ENCODE assay signal across 14 mouse cellular contexts in the genomic region with DNA sequence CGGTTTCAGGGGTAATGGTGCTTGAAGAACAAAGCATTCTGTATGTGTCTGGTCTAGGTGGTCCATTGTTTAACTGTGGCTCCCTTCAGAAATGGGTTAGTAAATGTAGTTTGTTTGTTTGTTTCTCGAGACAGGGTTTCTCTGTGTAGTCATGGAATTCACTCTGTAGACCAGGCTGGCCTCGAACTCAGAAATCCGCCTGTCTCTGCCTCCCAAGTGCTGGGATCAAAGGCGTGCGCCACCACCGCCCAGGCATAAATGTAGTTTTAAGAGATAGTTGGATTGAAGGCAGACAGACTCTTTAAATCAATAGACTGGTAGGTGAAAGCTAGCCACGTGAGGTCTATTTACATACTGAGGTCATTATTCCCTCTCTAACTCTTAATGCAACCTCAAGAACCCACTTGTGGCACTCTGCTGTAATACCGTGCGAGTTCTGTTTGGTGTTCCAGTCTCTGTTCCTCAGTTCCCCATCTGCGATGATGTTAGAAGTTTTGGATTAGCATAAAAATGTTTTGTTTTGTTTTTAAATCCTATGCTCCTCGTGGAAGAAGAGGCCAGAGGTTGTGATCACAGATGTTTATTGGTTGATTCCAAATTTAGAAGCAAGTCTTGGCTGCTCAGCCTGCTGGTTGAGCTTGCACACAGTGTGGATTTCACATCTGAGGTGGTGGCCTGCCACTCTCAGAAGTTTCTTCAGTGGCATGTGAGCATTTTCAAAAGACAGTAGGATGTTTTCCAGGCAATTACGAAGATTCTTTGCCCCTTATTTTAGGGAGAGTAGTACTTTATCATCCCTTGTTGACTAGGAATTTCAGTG. TPM values are rescaled to one million over a fixed set of nuclear protein-coding genes. Genes with fewer than 3 reads are reported as not detected.
A peak's percentile ranks its signal among the peaks of the same experiment; 100 is the strongest.
DNase-seq lines count a peak whose midpoint lies in the region; TF ChIP-seq lines count a peak whose summit lies in the region.
"Had no signal": no experiment of that assay in that cellular context is flagged by ENCODE, and none has a peak within 500 bp of the region (broad histone marks: within the 10 kb centered on the region; RNA-seq: fewer than 3 reads in every experiment).

No protein-coding gene starts in this region.

- H3K9me3 ChIP-seq in heart, embryonic 10.5 days, result no peaks in the 10 kb centered on the region
- H3K9me3 ChIP-seq: embryonic facial prominence, embryonic 10.5 days had no signal

- H3K4me3 ChIP-seq in heart, embryonic 10.5 days, result no peak overlapping the region
- H3K4me3 ChIP-seq in liver, adult 2 months (ENCODE audit: insufficient read depth, low read depth, low read length), result no peak overlapping the region
- H3K4me3 ChIP-seq in brown adipose tissue, adult 24 weeks (ENCODE audit: insufficient read depth, low read depth, low read length), result no peak overlapping the region
- H3K4me3 ChIP-seq: embryonic facial prominence, embryonic 10.5 days had no signal

- peaks cover 17% of the 10 kb centered on the region; the same call in 1 of the 2 replicates for H3K79me2 ChIP-seq in liver, adult 2 months (ENCODE audit: control insufficient read depth, insufficient read depth, low read length)

- H3K9ac ChIP-seq in liver, adult 2 months (ENCODE audit: low read depth, low read length), result no peak overlapping the region

- TF ChIP-seq POLR2A in liver, adult 2 months (IDR thresholded peaks at IDR 0.05; ENCODE audit: extremely low read depth, insufficient read depth, low read length), result no peak

- no peaks in the 10 kb centered on the region for H3K36me3 ChIP-seq in heart, embryonic 10.5 days
- H3K36me3 ChIP-seq in liver, adult 2 months (ENCODE audit: control insufficient read depth, insufficient read depth, low read length), result no peaks in the 10 kb centered on the region
- H3K36me3 ChIP-seq: embryonic facial prominence, embryonic 10.5 days had no signal

- H3K27ac ChIP-seq in heart, embryonic 10.5 days, result 0 out of 2 replicates have a peak overlapping the region, but pooled peaks have one; percentile 33
- H3K27ac ChIP-seq in liver, adult 2 months (replicated peaks; ENCODE audit: insufficient read depth, low read depth, low read length), result peak overlapping the region; percentile 45; the same call in 1 of the 2 replicates
- peak overlapping the region; percentile 30 for H3K27ac ChIP-seq in brown adipose tissue, adult 24 weeks (replicated peaks; ENCODE audit: low read depth, low read length)
- H3K27ac ChIP-seq: embryonic facial prominence, embryonic 10.5 days had no signal

- DNase-seq in heart, embryonic 10.5 days (ENCODE audit: low spot score), result no peak
- DNase-seq in heart, adult 8-10 months (ENCODE audit: low spot score), result no peak
- DNase-seq in liver, adult 2 months (ENCODE audit: extremely low read depth, low read depth, low spot score), result peak; percentile 80
- DNase-seq in liver, result no peak
- peak; percentile 84 for DNase-seq in lung, postnatal 36 days
- DNase-seq in thymus, postnatal 14 days, result no peak
- DNase-seq in layer of hippocampus, postnatal 25 days (ENCODE audit: extremely low spot score in 1 of 2, low spot score in 1 of 2), result no peak
- DNase-seq: adrenal gland, adult 2 months; cerebellum, postnatal 10 days; gastrocnemius, postnatal 25 days; right cerebral cortex, adult 18-20 months had no signal

- no peak for TF ChIP-seq CTCF in liver, adult 2 months (IDR thresholded peaks at IDR 0.05; ENCODE audit: low read depth, low read length)

- no peaks in the 10 kb centered on the region for H3K27me3 ChIP-seq in heart, embryonic 10.5 days (ENCODE audit: insufficient read depth, poor library complexity, severe bottlenecking)
- no peaks in the 10 kb centered on the region for H3K27me3 ChIP-seq in liver, adult 2 months (ENCODE audit: control insufficient read depth, insufficient read depth, low read length)

- 75% methylated on average over 13 of the region's 13 CpGs for WGBS in heart, embryonic 10.5 days
- WGBS in liver, adult 2 months, result 30% methylated on average over 13 of the region's 13 CpGs

- H3K4me1 ChIP-seq in heart, embryonic 10.5 days, result peaks cover 76% of the 10 kb centered on the region
- peaks cover 21% of the 10 kb centered on the region for H3K4me1 ChIP-seq in liver, adult 2 months (ENCODE audit: control insufficient read depth, insufficient read depth, low read length)
- H3K4me1 ChIP-seq in brown adipose tissue, adult 24 weeks (ENCODE audit: control insufficient read depth, insufficient read depth, insufficient read length, low read length), result peaks cover 33% of the 10 kb centered on the region

RNA-seq across cellular contexts. Expression of a gene that starts 5.6 kb away (rescaled TPM):
- polyA plus RNA-seq in heart, embryonic 10.5 days (2016; fragmentation: Nextera tagmentation; extraction: Ambion mirVana), result 15.1 and 26.4 TPM in 2 replicates
- total RNA-seq in heart, adult 8-10 months (2022), result 10 to 100 TPM; 17.5 to 20.2 (median 19.0) TPM
- total RNA-seq in liver, adult 2 months (2014; rRNA removed), result 6.5 and 10.5 TPM in 2 replicates
- polyA plus RNA-seq in liver, adult 2 months (2012; rRNA removed), result 5.1 and 8.3 TPM in 2 replicates
- 53.0 and 68.1 TPM in 2 replicates for polyA plus RNA-seq in brown adipose tissue, adult 24 weeks (2012; ENCODE audit: insufficient read depth, insufficient read length, missing spikeins)
- 100 to 1,000 TPM; 349 to 354 TPM for total RNA-seq in layer of hippocampus, postnatal 25 days (2021)
- polyA plus RNA-seq: inflammation-experienced regulatory T-cells, adult 6 months had no signal

RNA-seq across cellular contexts. Expression of a gene that starts 32.8 kb away (rescaled TPM):
- polyA plus RNA-seq in heart, embryonic 10.5 days (2016; fragmentation: Nextera tagmentation; extraction: Ambion mirVana), result 280 and 324 TPM in 2 replicates
- 10 to 100 TPM; 46.3 to 59.0 (median 50.8) TPM for total RNA-seq in heart, adult 8-10 months (2022)
- total RNA-seq in liver, adult 2 months (2014; rRNA removed), result 85.9 and 86.7 TPM in 2 replicates
- polyA plus RNA-seq in liver, adult 2 months (2012; rRNA removed), result 40.5 and 46.4 TPM in 2 replicates
- polyA plus RNA-seq in brown adipose tissue, adult 24 weeks (2012; ENCODE audit: insufficient read depth, insufficient read length, missing spikeins), result 99.2 and 140 TPM in 2 replicates
- 10 to 100 TPM; 67.7 to 79.0 TPM for total RNA-seq in layer of hippocampus, postnatal 25 days (2021)

Comparison
In these comparisons a context has a peak if more than half of its experiments do, and no peak if none do; other contexts are left out.
1. DNase-seq: peak in liver, adult 2 months (single experiment) and lung, postnatal 36 days (single experiment); none in heart, embryonic 10.5 days (single experiment), heart, adult 8-10 months (single experiment), liver (single experiment), thymus, postnatal 14 days (single experiment) and layer of hippocampus, postnatal 25 days (0 of 2).
2. RNA of a gene that starts 5.6 kb away (total RNA-seq): 349 to 354 TPM in layer of hippocampus, postnatal 25 days; 17.5 to 20.2 TPM in heart, adult 8-10 months and 6.5 to 10.5 TPM in liver, adult 2 months; every median in the first group is over 10 times any median in the second.
3. Peak in every context shown above with its lines, with median percentiles within 50 percentile points of each other: H3K27ac ChIP-seq.